Mouse (Mus musculus) limb, embryonic 14.5 days (tissue): ENCODE data around the gene 1700013G24Rik. TPM values are rescaled to one million over a fixed set of nuclear protein-coding genes. Genes with fewer than 3 reads are reported as not detected.

Source experiments
- ATAC-seq: fragments of 200-750 bp; cut with Nextera tagmentation; 2 replicates; pipeline ENCODE4 v1.8.0; 2017; ENCODE audit warnings: low read depth, moderate number of reproducible peaks, moderate TSS enrichment; ENCODE audit not compliant: low FRiP score
- DNase-seq: peaks from one replicate; pipeline ENCODE4 v3.0.0-alpha.2; 2015; ENCODE audit warnings: low spot score
- H3K27ac ChIP-seq: fragments of 300-500 bp; sonication (generic); replicated peaks from 2 replicates; pipeline ENCODE4 v1.5.1; 2014; ENCODE audit warnings: low read depth, mild to moderate bottlenecking, low read length, moderate library complexity, mixed read lengths
- H3K27me3 ChIP-seq: fragments of 300-500 bp; sonication (generic); 2 replicates; pipeline ENCODE4 v1.6.1; 2014; ENCODE audit warnings: low read length, mixed read lengths; ENCODE audit not compliant: control insufficient read depth, insufficient read depth
- H3K36me3 ChIP-seq: fragments of 300-500 bp; sonication (generic); 2 replicates; pipeline ENCODE4 v1.6.1; 2014; ENCODE audit warnings: mild to moderate bottlenecking, low read length, moderate library complexity, mixed read lengths; ENCODE audit not compliant: control insufficient read depth, insufficient read depth
- H3K4me1 ChIP-seq: fragments of 300-500 bp; sonication (generic); 2 replicates; pipeline ENCODE4 v1.6.1; 2014; ENCODE audit warnings: antibody characterized with exemption, low read length, mixed read lengths; ENCODE audit not compliant: control insufficient read depth, insufficient read depth
- H3K4me2 ChIP-seq: fragments of 300-500 bp; sonication (generic); replicated peaks from 2 replicates; pipeline ENCODE4 v1.6.1; 2014; ENCODE audit warnings: low read depth, mild to moderate bottlenecking, low read length, moderate library complexity; ENCODE audit not compliant: severe bottlenecking
- H3K4me3 ChIP-seq: fragments of 300-500 bp; sonication (generic); replicated peaks from 2 replicates; pipeline ENCODE4 v1.5.1; 2014; ENCODE audit warnings: low read length
- H3K9ac ChIP-seq: fragments of 300-500 bp; sonication (generic); 2 replicates; pipeline ENCODE4 v1.6.1; 2014; ENCODE audit warnings: mild to moderate bottlenecking, low read depth, low read length, moderate library complexity; ENCODE audit not compliant: severe bottlenecking
- H3K9me3 ChIP-seq: fragments of 300-500 bp; sonication (generic); 2 replicates; pipeline ENCODE4 v1.6.1; 2016; ENCODE audit warnings: low read length; ENCODE audit not compliant: control insufficient read depth
- POLR2A ChIP-seq: fragments of 200-500 bp; IDR thresholded peaks from 2 replicates; pipeline ENCODE4 v1.8.0; 2012; ENCODE audit warnings: inconsistent platforms, mild to moderate bottlenecking, moderate library complexity, borderline replicate concordance; ENCODE audit not compliant: insufficient read depth, insufficient read length; ENCODE audit errors: extremely low read depth
- whole genome bisulfite sequencing: fragments of 180-500 bp; shearing (Covaris S2); extraction: QIAGEN DNeasy Blood & Tissue Kit; methylation state at CpG from one replicate; pipeline ENCODE4 v1.1.7; 2014; 5-methylcytosine and 5-hydroxymethylcytosine counted together
- polyA plus RNA-seq, 2 experiments: library from polyadenylated mRNA; depleted of rRNA in 1 of 2; stranded (reverse) in 1 of 2; unstranded in 1 of 2; fragments of >200 nt; fragmentation: Nextera tagmentation in 1 of 2; extraction: Ambion mirVana in 1 of 2; gene quantifications; 2 replicates each; pipeline versions ENCODE4 v1.2.1 to v1.2.3; 2012 to 2014

Gene 1700013G24Rik
- polyA plus RNA-seq, 2 experiments, result 0.23 to 0.30 TPM

GRCm38 (mm10) chr4:137486081-137487014, 33.3 kb downstream of the 1700013G24Rik start:
- H3K27me3 ChIP-seq, result no peaks in the 10 kb centered on the region
- H3K9ac ChIP-seq, result 0 out of 2 replicates have a peak overlapping the region, but pooled peaks have one; percentile 7
- H3K4me3 ChIP-seq, result no peak overlapping the region
- no peak for TF ChIP-seq POLR2A
- 0 out of 2 replicates have a peak overlapping the region, but pooled peaks have one; percentile 59 for H3K27ac ChIP-seq
- peaks cover 3% of the 10 kb centered on the region; the same call in 1 of the 2 replicates for H3K36me3 ChIP-seq
- no peaks in the 10 kb centered on the region for H3K9me3 ChIP-seq
- no peak for ATAC-seq
- peaks cover 77% of the 10 kb centered on the region for H3K4me1 ChIP-seq
- H3K4me2 ChIP-seq, result peak overlapping the region; percentile 7; the same call in 1 of the 2 replicates
- 32% methylated on average over 20 of the region's 20 CpGs for WGBS
- no peak for DNase-seq

GRCm38 (mm10) chr4:137487286-137488000, 34.4 kb downstream of the 1700013G24Rik start:
- DNase-seq (no peak), ATAC-seq (no peak)
- no peaks in the 10 kb centered on the region for H3K9me3 ChIP-seq
- H3K9ac ChIP-seq, result 0 out of 2 replicates have a peak overlapping the region, but pooled peaks have one; percentile 8
- H3K4me2 ChIP-seq, result no peak overlapping the region
- WGBS, result 43% methylated on average over 10 of the region's 10 CpGs
- H3K27ac ChIP-seq, result peak overlapping the region; percentile 59
- no peaks in the 10 kb centered on the region for H3K27me3 ChIP-seq
- peaks cover 66% of the 10 kb centered on the region for H3K4me1 ChIP-seq
- TF ChIP-seq POLR2A, result no peak
- no peak overlapping the region for H3K4me3 ChIP-seq
- H3K36me3 ChIP-seq, result peaks cover 3% of the 10 kb centered on the region; the same call in 1 of the 2 replicates

GRCm38 (mm10) chr4:137488038-137488437, 35.0 kb downstream of the 1700013G24Rik start:
- peak overlapping the region; percentile 81 for H3K27ac ChIP-seq
- no peak for DNase-seq
- no peak overlapping the region for H3K9ac ChIP-seq
- H3K4me1 ChIP-seq, result peaks cover 64% of the 10 kb centered on the region
- 33% methylated on average over 11 of the region's 11 CpGs for WGBS
- no peaks in the 10 kb centered on the region for H3K9me3 ChIP-seq
- ATAC-seq, result no peak
- H3K36me3 ChIP-seq, result peaks cover 3% of the 10 kb centered on the region; the same call in 1 of the 2 replicates
- no peak overlapping the region for H3K4me2 ChIP-seq
- TF ChIP-seq POLR2A, result no peak
- H3K27me3 ChIP-seq, result no peaks in the 10 kb centered on the region
- no peak overlapping the region for H3K4me3 ChIP-seq

GRCm38 (mm10) chr4:137488571-137489303, 35.7 kb downstream of the 1700013G24Rik start:
- no peak for TF ChIP-seq POLR2A
- Histone ChIP-seq H3K4me1 (peaks cover 64% of the 10 kb centered on the region), H3K4me3 (no peak overlapping the region), H3K36me3 (peaks cover 3% of the 10 kb centered on the region; the same call in 1 of the 2 replicates), H3K4me2 (peak overlapping the region; percentile 27; the same call in 1 of the 2 replicates), H3K27ac (peak overlapping the region; percentile 81), H3K27me3 (no peaks in the 10 kb centered on the region), H3K9ac (peak overlapping the region; percentile 5; the same call in 1 of the 2 replicates), H3K9me3 (no peaks in the 10 kb centered on the region)
- DNase-seq, result peak; percentile 70
- WGBS, result 18% methylated on average over 12 of the region's 12 CpGs
- peak; percentile 71 for ATAC-seq

- H3K4me2 ChIP-seq, result no peak overlapping the region
- H3K9me3 ChIP-seq, result no peaks in the 10 kb centered on the region
- ATAC-seq (no peak), DNase-seq (no peak)
- H3K4me3 ChIP-seq, result no peak overlapping the region
- no peaks in the 10 kb centered on the region for H3K27me3 ChIP-seq
- WGBS, result 62% methylated on average over 8 of the region's 8 CpGs
- peak overlapping the region; percentile 81 for H3K27ac ChIP-seq
- H3K4me1 ChIP-seq, result peaks cover 63% of the 10 kb centered on the region
- peaks cover 6% of the 10 kb centered on the region; the same call in 1 of the 2 replicates for H3K36me3 ChIP-seq
- TF ChIP-seq POLR2A, result no peak
- no peak overlapping the region for H3K9ac ChIP-seq
These were observed 36.9 kb downstream of the 1700013G24Rik start for GRCm38 (mm10) chr4:137489996-137490395.
